Mouse (Mus musculus): Measurements from ENCODE around the gene Alg5. TPM values are rescaled to one million over a fixed set of nuclear protein-coding genes. Genes with fewer than 3 reads are reported as not detected.

Gene Alg5
- total RNA-seq (2023) = 27.2 TPM

DNA sequence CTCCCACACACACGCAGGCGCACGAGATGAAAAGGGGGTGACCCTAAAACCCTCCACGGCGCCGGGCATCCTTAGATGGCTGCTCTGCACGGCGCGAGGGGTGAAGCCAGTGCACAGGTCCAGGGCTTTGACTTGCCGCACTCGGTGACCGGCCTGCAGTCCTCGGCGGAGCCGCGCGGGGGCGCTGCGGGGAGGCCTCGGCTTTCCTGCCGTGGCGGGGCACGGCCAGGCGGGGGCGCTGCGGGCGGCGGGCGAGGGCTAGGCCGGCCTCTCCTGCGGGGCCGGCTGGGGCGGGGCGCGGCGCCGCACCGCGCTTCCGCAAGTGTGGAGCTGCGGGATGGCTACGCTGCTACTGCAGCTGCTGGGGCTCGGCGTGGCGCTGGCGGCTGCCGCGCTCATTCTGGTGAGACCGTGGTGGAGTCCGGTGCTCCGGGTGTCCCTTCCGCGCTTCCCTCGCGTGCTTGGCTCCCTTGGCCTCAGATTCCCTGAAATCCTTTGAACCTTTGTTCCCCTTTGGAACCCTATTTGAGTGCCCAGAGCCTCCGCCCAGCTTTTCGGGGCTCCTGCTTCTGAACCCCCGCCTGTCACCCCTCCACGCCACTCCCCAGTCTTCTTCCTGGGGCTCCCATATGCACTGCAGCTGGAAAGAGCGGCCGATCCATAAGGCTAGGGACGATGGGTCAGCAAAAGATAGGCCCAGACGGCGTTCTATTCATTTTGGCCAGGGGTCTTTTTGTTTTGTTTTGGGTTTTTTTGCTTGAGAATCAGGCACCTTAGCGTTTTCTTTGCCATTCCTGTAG is at the start of gene Alg5, which contains the start of gene Exosc8:
Gene Alg5 (plus strand): TSS at position 293 of the 800 bp plus-strand sequence.
Gene Exosc8 (minus strand): TSS at position 147 of the 800 bp plus-strand sequence.

DNA sequence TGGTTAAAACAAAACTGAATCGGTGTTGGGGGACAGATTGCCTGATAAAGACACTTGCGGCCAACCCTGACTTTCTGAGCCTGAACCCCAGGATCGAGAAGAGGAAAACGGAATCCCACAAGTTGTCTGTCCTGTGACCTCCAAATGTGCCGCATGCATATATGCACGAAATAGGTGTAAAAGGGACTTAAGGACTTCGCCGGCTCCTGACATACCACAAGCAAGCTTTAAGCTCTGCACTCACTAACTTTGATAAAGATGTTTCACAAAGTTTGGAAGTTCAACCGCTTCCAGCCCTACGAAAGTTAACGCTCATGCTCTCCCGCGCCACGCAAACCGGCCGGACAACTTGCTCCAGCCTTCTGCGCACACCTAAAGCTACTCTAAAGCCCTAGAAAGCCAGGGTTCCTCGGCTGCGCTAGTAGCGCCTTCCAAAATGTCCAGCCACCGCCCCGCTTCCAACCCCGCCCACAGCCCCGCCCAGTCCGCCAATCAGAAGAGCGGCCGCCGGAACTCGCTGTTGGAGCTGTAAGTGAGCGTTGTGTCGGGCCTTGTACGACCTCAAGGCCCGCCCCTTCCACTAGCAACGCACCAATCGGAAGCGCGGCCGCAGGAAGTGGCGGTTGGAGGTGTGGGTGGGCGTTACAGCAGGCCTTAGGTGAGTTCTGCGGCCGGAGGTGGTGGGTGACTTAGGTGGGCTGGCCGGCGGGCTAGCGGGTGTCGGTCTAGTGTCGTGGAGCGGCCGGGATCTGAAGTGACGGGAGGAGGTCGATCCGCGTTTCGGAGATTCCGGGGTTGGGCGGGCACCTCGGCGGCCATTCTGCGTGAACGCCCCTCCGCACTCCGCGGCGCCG is 42.9 kb upstream of the Alg5 start, which contains the start of gene Supt20:
Gene Supt20 (plus strand): TSS at position 606 of the 854 bp plus-strand sequence.

DNA sequence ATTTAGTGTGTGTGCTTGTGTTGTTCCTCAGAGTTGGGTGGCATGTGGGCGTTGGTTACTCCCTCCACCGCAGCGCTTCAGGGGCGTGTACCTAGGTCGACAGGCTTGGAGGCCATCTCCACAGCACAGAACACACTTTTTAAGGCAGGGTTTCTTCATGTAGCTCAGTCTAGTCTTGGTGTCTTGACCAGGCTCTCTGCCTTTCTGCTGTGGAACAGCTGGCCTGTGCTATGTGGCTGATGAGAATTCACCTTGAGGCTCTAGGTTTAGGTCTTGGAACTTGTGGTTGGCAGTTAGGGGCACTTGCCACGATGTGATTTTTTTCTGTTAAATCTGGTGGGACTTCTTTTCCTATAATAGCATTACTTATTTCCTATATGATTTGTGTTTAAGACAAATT is 21.1 kb upstream of the Alg5 start, which contains the start of gene Gm21958:
Gene Gm21958 (minus strand): TSS at position 101 of the 400 bp plus-strand sequence.

DNA sequence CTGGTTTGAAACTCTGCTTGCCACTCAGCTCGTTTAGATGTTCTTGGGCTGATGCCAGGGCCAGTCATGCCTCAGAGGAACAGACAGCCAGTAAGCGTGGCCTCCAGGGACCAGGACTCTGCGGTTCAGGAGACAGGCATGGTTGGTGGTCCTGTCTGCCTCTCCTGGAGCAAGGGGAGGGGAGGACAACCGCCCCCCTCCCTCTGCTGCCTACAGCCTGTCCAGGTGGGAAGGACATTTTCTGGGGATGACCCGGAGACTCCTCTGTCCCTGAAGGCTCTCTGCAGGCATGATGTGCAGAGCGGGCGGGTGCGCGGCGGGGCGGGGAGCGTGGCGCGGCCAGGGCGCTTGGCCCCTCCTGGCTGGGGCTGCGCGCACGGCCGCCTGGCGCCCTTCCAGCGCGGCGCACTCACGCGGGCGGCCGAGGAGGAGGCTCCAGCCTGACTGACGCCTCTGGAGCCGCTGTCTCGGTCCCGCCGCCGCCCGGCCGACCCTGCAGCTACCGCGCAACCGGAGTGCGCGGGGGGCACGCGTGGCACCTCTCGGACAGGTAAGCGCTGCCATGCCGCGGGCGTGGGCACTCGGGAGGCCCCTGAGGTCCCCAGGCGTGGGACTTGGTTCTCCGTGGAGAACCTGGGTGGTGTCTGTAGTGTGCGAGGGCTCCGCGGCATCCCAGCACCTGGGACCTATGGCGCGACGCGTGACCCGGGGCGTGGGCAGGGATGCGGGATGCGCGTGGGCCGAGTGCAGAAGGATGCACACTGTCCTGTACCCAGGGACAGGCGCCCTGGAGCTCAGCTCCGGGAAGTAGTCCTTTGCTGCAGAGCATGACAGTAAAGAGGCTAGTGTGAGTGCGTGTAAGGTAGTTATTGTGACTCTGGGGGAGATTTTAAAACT is 20.1 kb downstream of the Alg5 start, which contains the start of gene Smad9:
Gene Smad9 (plus strand): TSS at position 438 of the 897 bp plus-strand sequence.

Other genes starting within 250 kb of the Alg5 start
- 135 TPM for gene Supt20, start 42.7 kb upstream of the Alg5 start, total RNA-seq (2023)
- gene Gm21958, start 21.2 kb upstream of the Alg5 start, total RNA-seq (2023) = not detected
- gene Exosc8, start 146 bp upstream of the Alg5 start, total RNA-seq (2023) = 121 TPM
- gene Smad9, start 20.0 kb downstream of the Alg5 start, total RNA-seq (2023) = not detected
- 32.3 TPM for gene Rfxap, start 72.3 kb downstream of the Alg5 start, total RNA-seq (2023)
- gene Sertm1, start 180.3 kb downstream of the Alg5 start, total RNA-seq (2023) = not detected

All from CD4-positive naive resting alpha-beta T cell, adult 57 days (primary cell).